Mouse (Mus musculus): ENCODE results near the gene Rit1. TPM values are rescaled to one million over a fixed set of nuclear protein-coding genes. Genes with fewer than 3 reads are reported as not detected.
"Not testable (repeated sequence)": the region's sequence is repeated elsewhere in the genome, so short reads cannot be mapped to it uniquely, and the experiment has no call there.

Rit1 gene
- 30.8 and 37.7 TPM in 2 replicates for total RNA-seq (2017)

- peak; percentile 91 to 92 for ATAC-seq (replicated peaks in 1 of 2; ENCODE audit: insufficient read depth in 1 of 2, low FRiP score in 2 of 2, low TSS enrichment in 1 of 2, low read depth in 1 of 2, poor library complexity in 2 of 2, severe bottlenecking in 2 of 2)
Observed at GRCm38 (mm10) chr3:88716399-88717197, at the start of gene Rit1. Gene Rit1 (plus strand): TSS chr3:88716838.

- ATAC-seq (replicated peaks in 1 of 2; ENCODE audit: insufficient read depth in 1 of 2, low FRiP score in 2 of 2, low TSS enrichment in 1 of 2, low read depth in 1 of 2, poor library complexity in 2 of 2, severe bottlenecking in 2 of 2): peak; percentile 76 to 86
Observed at GRCm38 (mm10) chr3:88677399-88677798, 39.2 kb upstream of the Rit1 start.

DNA sequence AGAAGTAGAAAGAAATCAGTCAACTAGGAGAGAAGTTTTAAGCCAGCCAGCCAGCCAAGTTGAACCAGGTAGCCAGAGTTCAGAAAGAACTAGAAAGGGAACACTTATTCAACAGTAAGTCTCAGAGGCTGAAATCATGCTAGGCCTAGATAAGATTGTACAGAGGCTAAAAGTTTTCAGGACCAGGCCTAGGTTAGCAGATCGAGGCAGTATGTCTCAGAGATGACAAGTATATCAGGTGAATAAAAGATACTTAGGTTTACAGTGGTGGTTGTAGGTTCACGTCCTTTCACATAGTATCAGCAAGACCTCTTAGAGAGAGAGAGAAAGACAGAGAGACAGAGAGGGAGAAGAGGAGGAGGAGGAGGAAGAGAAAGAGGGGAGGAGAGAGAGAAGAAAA is 32.8 kb upstream of the Rit1 start:
- ATAC-seq (replicated peaks in 1 of 2; ENCODE audit: insufficient read depth in 1 of 2, low FRiP score in 2 of 2, low TSS enrichment in 1 of 2, low read depth in 1 of 2, poor library complexity in 2 of 2, severe bottlenecking in 2 of 2): no peak

GRCm38 (mm10) chr3:88684236-88684979 is 32.2 kb upstream of the Rit1 start:
- ATAC-seq (replicated peaks in 1 of 2; ENCODE audit: insufficient read depth in 1 of 2, low FRiP score in 2 of 2, low TSS enrichment in 1 of 2, low read depth in 1 of 2, poor library complexity in 2 of 2, severe bottlenecking in 2 of 2): no peak

DNA sequence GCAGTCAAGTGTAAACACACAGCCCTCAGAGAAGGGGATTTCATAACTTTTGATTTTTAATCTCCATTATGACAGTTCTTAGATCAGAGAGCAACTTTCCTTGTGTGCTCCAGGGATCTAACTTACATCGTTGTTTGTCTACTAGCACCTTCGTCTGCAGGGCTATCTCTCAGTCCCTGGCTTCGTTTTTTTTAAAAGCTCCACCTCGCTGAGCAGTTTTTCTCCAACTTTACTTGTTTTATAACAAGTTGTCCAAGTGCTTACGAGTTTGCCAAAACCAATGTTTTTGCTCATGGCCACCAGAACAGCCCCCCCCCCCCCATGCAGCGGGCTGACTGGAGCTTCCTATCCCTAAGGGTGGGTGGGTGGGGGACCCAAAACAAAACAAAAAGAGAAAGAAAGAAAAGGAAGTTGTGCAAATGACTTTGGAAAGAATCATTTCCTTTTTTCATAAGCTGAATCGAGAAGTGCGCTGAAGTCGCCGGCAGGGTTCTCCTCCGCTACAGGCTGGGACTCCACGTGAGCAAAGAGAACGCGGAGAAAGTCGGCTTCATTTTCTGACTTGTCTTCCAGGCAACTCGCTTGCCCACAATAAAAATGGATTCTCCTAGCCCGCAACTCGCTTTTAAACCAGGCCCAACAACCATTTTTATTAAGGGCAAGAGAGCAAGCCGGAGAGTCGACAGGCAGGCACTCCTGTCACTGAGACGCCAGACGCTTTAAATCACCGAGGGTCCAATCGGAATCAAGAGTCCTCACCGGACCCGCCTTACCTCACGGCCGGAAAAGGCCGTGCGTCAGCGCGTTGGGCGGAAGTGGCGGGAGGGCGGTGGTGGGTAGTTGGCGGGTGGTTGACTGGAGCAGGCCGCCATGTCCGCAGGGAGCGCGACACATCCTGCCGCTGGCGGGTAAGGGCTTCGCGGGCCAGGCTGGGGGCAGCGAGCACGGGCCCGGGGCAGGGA is 31.4 kb upstream of the Rit1 start, which contains the start of gene Khdc4:
Khdc4 (plus strand) TSS at position 824 of the 962 bp plus-strand sequence.
- peak; percentile 98 for ATAC-seq (replicated peaks in 1 of 2; ENCODE audit: insufficient read depth in 1 of 2, low FRiP score in 2 of 2, low TSS enrichment in 1 of 2, low read depth in 1 of 2, poor library complexity in 2 of 2, severe bottlenecking in 2 of 2)

DNA sequence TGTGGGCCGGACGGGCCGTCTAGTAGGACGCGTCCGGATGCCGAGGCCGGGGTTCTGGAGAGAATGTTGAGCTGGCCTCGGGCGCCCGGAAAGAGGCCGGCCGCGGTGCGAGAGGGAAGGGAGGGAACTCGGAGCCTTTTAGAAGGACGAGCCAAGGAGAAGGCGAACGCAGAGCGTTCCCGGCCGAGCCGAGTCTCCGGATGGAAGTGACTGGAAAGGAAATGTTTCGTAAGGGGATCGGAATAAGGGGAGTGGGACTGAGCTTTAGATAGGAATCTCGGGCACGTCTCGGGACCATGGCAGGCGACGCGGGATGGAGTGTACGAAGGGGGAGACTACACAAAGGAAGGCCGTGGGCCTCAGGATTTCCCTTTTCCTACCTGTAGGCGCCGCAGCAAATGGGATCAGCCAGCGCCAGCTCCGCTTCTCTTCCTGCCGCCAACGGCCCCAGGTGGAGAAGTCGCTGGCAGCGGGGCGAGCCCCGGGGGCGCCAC is 30.6 kb upstream of the Rit1 start:
- peak in 1 of 2 experiments; percentile 12; a peak in 2 of 4 replicates for ATAC-seq (replicated peaks in 1 of 2; ENCODE audit: insufficient read depth in 1 of 2, low FRiP score in 2 of 2, low TSS enrichment in 1 of 2, low read depth in 1 of 2, poor library complexity in 2 of 2, severe bottlenecking in 2 of 2)

DNA sequence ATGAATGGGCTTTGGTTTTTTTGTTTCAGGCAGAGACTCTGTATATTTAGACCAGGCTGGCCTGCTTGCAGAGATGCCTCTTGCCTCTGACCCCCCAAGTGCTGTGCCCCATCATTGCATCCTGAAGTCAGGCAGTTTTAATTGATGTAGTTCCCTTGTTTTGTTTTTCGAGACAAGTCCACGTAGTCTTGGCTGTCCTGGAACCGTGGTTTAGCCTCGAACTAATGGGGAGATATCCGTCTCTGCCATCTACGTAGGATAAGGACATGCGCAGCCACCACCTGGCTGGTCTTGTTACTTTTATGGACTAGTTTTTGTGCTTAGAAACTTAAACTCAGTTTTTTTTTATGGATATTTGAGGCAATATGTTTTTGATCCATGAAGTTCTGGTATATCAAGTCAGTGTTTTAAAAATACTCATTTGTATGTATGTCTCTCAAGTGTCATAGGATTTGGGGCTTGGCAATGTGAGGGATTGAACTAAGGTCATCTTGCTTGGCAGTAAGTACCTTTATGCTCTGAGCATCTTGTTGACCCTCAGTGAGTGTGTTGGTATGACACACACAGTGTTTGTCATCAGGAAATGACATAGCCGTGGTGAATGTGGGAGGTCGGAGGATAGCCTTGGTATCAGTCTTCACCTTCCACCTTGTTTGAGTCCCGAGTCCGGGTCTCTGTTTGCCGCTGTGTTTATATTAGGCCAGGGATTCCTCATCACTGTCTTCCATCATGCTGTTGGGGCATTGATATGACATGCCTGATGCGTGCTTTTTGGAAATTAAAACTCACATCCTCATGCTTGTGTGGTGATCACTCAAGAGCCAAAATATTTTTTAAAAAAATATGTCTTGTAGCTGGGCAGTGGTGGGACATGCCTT is 29.7 kb upstream of the Rit1 start:
- no peak for ATAC-seq (replicated peaks in 1 of 2; ENCODE audit: insufficient read depth in 1 of 2, low FRiP score in 2 of 2, low TSS enrichment in 1 of 2, low read depth in 1 of 2, poor library complexity in 2 of 2, severe bottlenecking in 2 of 2)

GRCm38 (mm10) chr3:88689079-88689478 is 27.6 kb upstream of the Rit1 start:
- ATAC-seq (replicated peaks in 1 of 2; ENCODE audit: insufficient read depth in 1 of 2, low FRiP score in 2 of 2, low TSS enrichment in 1 of 2, low read depth in 1 of 2, poor library complexity in 2 of 2, severe bottlenecking in 2 of 2): no peak

DNA sequence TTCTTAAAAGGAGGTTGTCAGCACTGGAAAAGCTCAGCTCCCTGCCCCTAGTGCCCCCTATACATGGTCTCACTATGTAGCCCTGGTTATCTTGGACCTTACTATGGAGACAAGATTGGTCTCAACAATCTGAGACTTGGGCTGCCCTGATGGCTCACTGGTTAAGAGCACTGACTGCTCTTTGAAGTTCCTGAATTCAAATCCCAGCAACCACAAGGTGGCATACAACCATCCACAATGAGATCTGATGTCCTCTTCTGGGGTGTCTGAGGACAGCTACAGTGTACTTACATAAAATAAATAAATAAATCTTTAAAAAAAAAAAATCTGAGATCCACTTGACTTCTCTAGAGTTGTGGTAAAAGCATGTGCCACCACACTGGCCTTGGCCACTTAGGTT is 21.1 kb upstream of the Rit1 start:
- ATAC-seq (replicated peaks in 1 of 2; ENCODE audit: insufficient read depth in 1 of 2, low FRiP score in 2 of 2, low TSS enrichment in 1 of 2, low read depth in 1 of 2, poor library complexity in 2 of 2, severe bottlenecking in 2 of 2): no peak

DNA sequence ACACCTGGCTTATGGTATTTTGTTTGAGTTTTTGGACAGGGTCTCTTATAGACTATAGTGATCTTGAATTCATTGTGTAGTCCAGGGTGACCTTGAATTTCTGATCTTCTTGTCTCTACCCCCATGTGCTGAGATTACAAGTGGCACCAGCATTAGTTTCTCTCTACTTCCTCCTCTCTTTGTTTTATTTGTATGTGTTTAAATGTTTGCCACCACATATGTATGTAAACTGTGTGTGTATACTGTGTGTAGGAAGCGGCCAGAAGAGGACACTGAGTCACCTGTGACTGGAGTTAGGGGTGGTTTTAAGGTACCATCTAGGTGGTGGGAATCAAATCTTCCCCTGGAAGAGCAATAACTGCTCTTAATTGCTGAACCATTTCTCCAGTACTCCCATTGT is 18.6 kb upstream of the Rit1 start:
- no peak for ATAC-seq (replicated peaks in 1 of 2; ENCODE audit: insufficient read depth in 1 of 2, low FRiP score in 2 of 2, low TSS enrichment in 1 of 2, low read depth in 1 of 2, poor library complexity in 2 of 2, severe bottlenecking in 2 of 2)

DNA sequence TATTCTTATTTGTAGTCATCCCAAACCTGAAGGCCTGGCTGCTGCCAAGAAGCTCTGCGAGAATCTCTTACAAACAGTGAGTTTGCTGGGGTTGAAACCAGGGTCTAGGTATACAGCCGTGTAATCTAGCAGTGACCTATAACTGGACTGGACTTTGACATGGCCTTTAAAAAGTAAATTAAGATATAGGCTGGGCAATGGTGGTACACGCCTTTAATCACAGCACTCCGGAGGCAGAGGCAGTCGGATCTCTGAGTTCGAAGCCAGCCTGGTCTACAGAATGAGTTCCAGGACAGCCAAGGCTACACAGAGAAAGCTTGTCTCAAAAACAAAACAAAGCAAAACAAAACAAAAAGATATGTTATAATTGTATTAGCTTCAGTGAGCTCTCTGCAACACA is 17.8 kb upstream of the Rit1 start:
- no peak for ATAC-seq (replicated peaks in 1 of 2; ENCODE audit: insufficient read depth in 1 of 2, low FRiP score in 2 of 2, low TSS enrichment in 1 of 2, low read depth in 1 of 2, poor library complexity in 2 of 2, severe bottlenecking in 2 of 2)

GRCm38 (mm10) chr3:88700247-88700646 is 16.4 kb upstream of the Rit1 start:
- no peak for ATAC-seq (replicated peaks in 1 of 2; ENCODE audit: insufficient read depth in 1 of 2, low FRiP score in 2 of 2, low TSS enrichment in 1 of 2, low read depth in 1 of 2, poor library complexity in 2 of 2, severe bottlenecking in 2 of 2)

DNA sequence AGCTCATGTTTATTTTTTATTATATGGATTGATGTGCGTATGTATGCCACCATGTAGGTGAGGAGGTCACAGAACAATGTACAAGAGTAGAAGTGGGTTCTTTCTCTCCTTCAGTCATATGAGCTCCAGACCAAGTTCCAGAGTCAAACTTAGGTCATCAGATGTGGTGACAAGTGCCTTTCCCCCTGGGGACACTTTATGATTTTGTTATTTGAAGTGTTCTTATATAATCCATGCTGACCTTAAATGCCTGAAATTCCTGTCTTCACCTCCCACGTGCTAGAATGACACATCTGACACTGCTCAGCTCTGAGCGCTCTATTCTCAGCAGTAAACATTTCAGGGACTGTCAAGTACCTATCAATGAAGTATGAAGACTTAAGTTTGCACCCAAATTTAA is 15.4 kb upstream of the Rit1 start:
- no peak for ATAC-seq (replicated peaks in 1 of 2; ENCODE audit: insufficient read depth in 1 of 2, low FRiP score in 2 of 2, low TSS enrichment in 1 of 2, low read depth in 1 of 2, poor library complexity in 2 of 2, severe bottlenecking in 2 of 2)

GRCm38 (mm10) chr3:88713709-88714108 is 2.9 kb upstream of the Rit1 start:
- no peak for ATAC-seq (replicated peaks in 1 of 2; ENCODE audit: insufficient read depth in 1 of 2, low FRiP score in 2 of 2, low TSS enrichment in 1 of 2, low read depth in 1 of 2, poor library complexity in 2 of 2, severe bottlenecking in 2 of 2)

- no peak for ATAC-seq (replicated peaks in 1 of 2; ENCODE audit: insufficient read depth in 1 of 2, low FRiP score in 2 of 2, low TSS enrichment in 1 of 2, low read depth in 1 of 2, poor library complexity in 2 of 2, severe bottlenecking in 2 of 2)
Observed at GRCm38 (mm10) chr3:88714725-88715124, 1.9 kb upstream of the Rit1 start.

GRCm38 (mm10) chr3:88715716-88716115 is 922 bp upstream of the Rit1 start:
- not testable (repeated sequence) for ATAC-seq (replicated peaks in 1 of 2; ENCODE audit: insufficient read depth in 1 of 2, low FRiP score in 2 of 2, low TSS enrichment in 1 of 2, low read depth in 1 of 2, poor library complexity in 2 of 2, severe bottlenecking in 2 of 2)
